Mouse (Mus musculus): ENCODE results near the gene Pa2g4.
A peak's percentile ranks its signal among the peaks of the same experiment; 100 is the strongest.

Pa2g4 gene

GRCm38 (mm10) chr10:128535624-128536265 lies 30.0 kb downstream of the Pa2g4 start:
- DNase-seq (ENCODE audit: low read depth): no peak

GRCm38 (mm10) chr10:128535206-128535605 lies 30.6 kb downstream of the Pa2g4 start:
- DNase-seq (ENCODE audit: low read depth): no peak

- DNase-seq (ENCODE audit: low read depth): no peak
These were observed 39.1 kb downstream of the Pa2g4 start for GRCm38 (mm10) chr10:128526366-128527356.

GRCm38 (mm10) chr10:128525671-128526308 lies 40.0 kb downstream of the Pa2g4 start, which contains the start of gene Esyt1:
Gene Esyt1, minus strand, starts transcription at chr10:128525871.
- peak; percentile 100 for DNase-seq (ENCODE audit: low read depth)

- no peak for DNase-seq (ENCODE audit: low read depth)
These were observed 40.8 kb downstream of the Pa2g4 start for GRCm38 (mm10) chr10:128524732-128525662.

GRCm38 (mm10) chr10:128524111-128524731 lies 41.6 kb downstream of the Pa2g4 start:
- no peak for DNase-seq (ENCODE audit: low read depth)

GRCm38 (mm10) chr10:128522351-128522750 lies 43.4 kb downstream of the Pa2g4 start:
- no peak for DNase-seq (ENCODE audit: low read depth)

GRCm38 (mm10) chr10:128520591-128520990 lies 45.2 kb downstream of the Pa2g4 start:
- no peak for DNase-seq (ENCODE audit: low read depth)

GRCm38 (mm10) chr10:128518833-128519232 lies 47.0 kb downstream of the Pa2g4 start:
- DNase-seq (ENCODE audit: low read depth): no peak

GRCm38 (mm10) chr10:128516677-128517076 lies 49.1 kb downstream of the Pa2g4 start:
- DNase-seq (ENCODE audit: low read depth): no peak

- no peak for DNase-seq (ENCODE audit: low read depth)
These were observed 49.8 kb downstream of the Pa2g4 start for GRCm38 (mm10) chr10:128516029-128516428.

- no peak for DNase-seq (ENCODE audit: low read depth)
These were observed 50.7 kb downstream of the Pa2g4 start for GRCm38 (mm10) chr10:128515044-128515443.

- no peak for DNase-seq (ENCODE audit: low read depth)
These were observed 54.0 kb downstream of the Pa2g4 start for GRCm38 (mm10) chr10:128511761-128512160.

- DNase-seq (ENCODE audit: low read depth): no peak
These were observed 54.6 kb downstream of the Pa2g4 start for GRCm38 (mm10) chr10:128511189-128511588.

- DNase-seq (ENCODE audit: low read depth): no peak
These were observed 55.5 kb downstream of the Pa2g4 start for GRCm38 (mm10) chr10:128510301-128510700.

GRCm38 (mm10) chr10:128509831-128510230 lies 56.0 kb downstream of the Pa2g4 start:
- DNase-seq (ENCODE audit: low read depth): no peak

GRCm38 (mm10) chr10:128509203-128509602 lies 56.6 kb downstream of the Pa2g4 start:
- DNase-seq (ENCODE audit: low read depth): no peak

GRCm38 (mm10) chr10:128508260-128508659 lies 57.5 kb downstream of the Pa2g4 start:
- DNase-seq (ENCODE audit: low read depth): no peak

Measured in fibroblast of lung, adult 2 months (primary cell).